Mouse (Mus musculus): ENCODE results near the gene 9530068E07Rik. TPM values are rescaled to one million over a fixed set of nuclear protein-coding genes. Genes with fewer than 3 reads are reported as not detected.

Gene 9530068E07Rik
- polyA plus RNA-seq, 1 experiment from 2014 or later, result 234 TPM

- Histone ChIP-seq H3K9ac (ENCODE audit: low read depth, low read length) (no peak overlapping the region), H3K4me1 (ENCODE audit: control insufficient read depth, insufficient read depth, low read length) (peaks cover 7% of the 10 kb centered on the region)
- ATAC-seq (ENCODE audit: low FRiP score, low TSS enrichment), result no peak
Measured at GRCm38 (mm10) chr11:52369252-52370134, 26.7 kb upstream of the 9530068E07Rik start.

GRCm38 (mm10) chr11:52370135-52370452 lies 26.1 kb upstream of the 9530068E07Rik start:
- Histone ChIP-seq H3K27me3 (ENCODE audit: control insufficient read depth, insufficient read depth, low read length) (no peaks in the 10 kb centered on the region), H3K9ac (ENCODE audit: low read depth, low read length) (no peak overlapping the region), H3K4me3 (ENCODE audit: low read length) (no peak overlapping the region), H3K9me3 (ENCODE audit: control insufficient read depth, low read length) (no peaks in the 10 kb centered on the region), H3K4me2 (replicated peaks; ENCODE audit: low read depth, low read length) (no peak overlapping the region), H3K36me3 (ENCODE audit: control insufficient read depth, insufficient read depth, low read length) (peaks cover 10% of the 10 kb centered on the region), H3K4me1 (ENCODE audit: control insufficient read depth, insufficient read depth, low read length) (peaks cover under 1% of the 10 kb centered on the region), H3K27ac (ENCODE audit: low read depth, low read length) (peak overlapping the region; percentile 21; the same call in 1 of the 2 replicates)
- WGBS, result 95% methylated on average over 2 of the region's 2 CpGs
- no peak for ATAC-seq (ENCODE audit: low FRiP score, low TSS enrichment)

More at GRCm38 (mm10) chr11:52369252-52370134, 26.7 kb upstream of the 9530068E07Rik start:
- Histone ChIP-seq H3K27ac (ENCODE audit: low read depth, low read length) (no peak overlapping the region), H3K27me3 (ENCODE audit: control insufficient read depth, insufficient read depth, low read length) (no peaks in the 10 kb centered on the region), H3K4me2 (replicated peaks; ENCODE audit: low read depth, low read length) (no peak overlapping the region), H3K4me3 (ENCODE audit: low read length) (no peak overlapping the region), H3K36me3 (ENCODE audit: control insufficient read depth, insufficient read depth, low read length) (peaks cover 4% of the 10 kb centered on the region), H3K9me3 (ENCODE audit: control insufficient read depth, low read length) (no peaks in the 10 kb centered on the region)
- WGBS, result 80% methylated on average over 9 of the region's 9 CpGs

- 47% methylated on average over 2 of the region's 2 CpGs for whole genome bisulfite sequencing
- ATAC-seq (ENCODE audit: low FRiP score, low TSS enrichment), result peak; percentile 32; the same call in 1 of the 2 replicates
- H3K9me3 ChIP-seq (ENCODE audit: control insufficient read depth, low read length), result no peaks in the 10 kb centered on the region
Measured at GRCm38 (mm10) chr11:52370538-52370937, 25.7 kb upstream of the 9530068E07Rik start.

GRCm38 (mm10) chr11:52373841-52374240 lies 22.4 kb upstream of the 9530068E07Rik start:
- Histone ChIP-seq H3K4me1 (ENCODE audit: control insufficient read depth, insufficient read depth, low read length) (no peaks in the 10 kb centered on the region), H3K27me3 (ENCODE audit: control insufficient read depth, insufficient read depth, low read length) (no peaks in the 10 kb centered on the region), H3K27ac (ENCODE audit: low read depth, low read length) (no peak overlapping the region), H3K4me2 (replicated peaks; ENCODE audit: low read depth, low read length) (no peak overlapping the region), H3K9ac (ENCODE audit: low read depth, low read length) (no peak overlapping the region), H3K4me3 (ENCODE audit: low read length) (no peak overlapping the region), H3K36me3 (ENCODE audit: control insufficient read depth, insufficient read depth, low read length) (peaks cover 46% of the 10 kb centered on the region), H3K9me3 (ENCODE audit: control insufficient read depth, low read length) (no peaks in the 10 kb centered on the region)
- ATAC-seq (ENCODE audit: low FRiP score, low TSS enrichment), result no peak
- WGBS, result 86% methylated on average over 7 of the region's 7 CpGs

More at GRCm38 (mm10) chr11:52370538-52370937, 25.7 kb upstream of the 9530068E07Rik start:
- H3K4me3 ChIP-seq (ENCODE audit: low read length), result no peak overlapping the region
- H3K27ac ChIP-seq (ENCODE audit: low read depth, low read length), result peak overlapping the region; percentile 21; the same call in 1 of the 2 replicates
- H3K4me1 ChIP-seq (ENCODE audit: control insufficient read depth, insufficient read depth, low read length), result no peaks in the 10 kb centered on the region
- H3K4me2 ChIP-seq (replicated peaks; ENCODE audit: low read depth, low read length), result no peak overlapping the region
- peaks cover 15% of the 10 kb centered on the region for H3K36me3 ChIP-seq (ENCODE audit: control insufficient read depth, insufficient read depth, low read length)
- H3K9ac ChIP-seq (ENCODE audit: low read depth, low read length), result no peak overlapping the region
- H3K27me3 ChIP-seq (ENCODE audit: control insufficient read depth, insufficient read depth, low read length), result no peaks in the 10 kb centered on the region

GRCm38 (mm10) chr11:52374340-52374739 lies 21.9 kb upstream of the 9530068E07Rik start:
- no peaks in the 10 kb centered on the region for H3K4me1 ChIP-seq (ENCODE audit: control insufficient read depth, insufficient read depth, low read length)
- 55% methylated on average over 6 of the region's 6 CpGs for WGBS
- no peak for ATAC-seq (ENCODE audit: low FRiP score, low TSS enrichment)

GRCm38 (mm10) chr11:52377579-52377978 lies 18.6 kb upstream of the 9530068E07Rik start:
- no peaks in the 10 kb centered on the region for H3K9me3 ChIP-seq (ENCODE audit: control insufficient read depth, low read length)
- peaks cover 82% of the 10 kb centered on the region for H3K36me3 ChIP-seq (ENCODE audit: control insufficient read depth, insufficient read depth, low read length)
- 96% methylated on average over 4 of the region's 4 CpGs for WGBS
- no peaks in the 10 kb centered on the region for H3K4me1 ChIP-seq (ENCODE audit: control insufficient read depth, insufficient read depth, low read length)
- no peak overlapping the region for H3K9ac ChIP-seq (ENCODE audit: low read depth, low read length)
- H3K4me3 ChIP-seq (ENCODE audit: low read length), result no peak overlapping the region
- ATAC-seq (ENCODE audit: low FRiP score, low TSS enrichment), result no peak
- H3K27ac ChIP-seq (ENCODE audit: low read depth, low read length), result no peak overlapping the region
- no peaks in the 10 kb centered on the region for H3K27me3 ChIP-seq (ENCODE audit: control insufficient read depth, insufficient read depth, low read length)
- H3K4me2 ChIP-seq (replicated peaks; ENCODE audit: low read depth, low read length), result no peak overlapping the region

More at GRCm38 (mm10) chr11:52374340-52374739, 21.9 kb upstream of the 9530068E07Rik start:
- H3K4me2 ChIP-seq (replicated peaks; ENCODE audit: low read depth, low read length), result no peak overlapping the region
- no peaks in the 10 kb centered on the region for H3K27me3 ChIP-seq (ENCODE audit: control insufficient read depth, insufficient read depth, low read length)
- H3K4me3 ChIP-seq (ENCODE audit: low read length), result no peak overlapping the region
- no peak overlapping the region for H3K27ac ChIP-seq (ENCODE audit: low read depth, low read length)
- no peaks in the 10 kb centered on the region for H3K9me3 ChIP-seq (ENCODE audit: control insufficient read depth, low read length)
- no peak overlapping the region for H3K9ac ChIP-seq (ENCODE audit: low read depth, low read length)
- peaks cover 51% of the 10 kb centered on the region for H3K36me3 ChIP-seq (ENCODE audit: control insufficient read depth, insufficient read depth, low read length)

GRCm38 (mm10) chr11:52379241-52379640 lies 17.0 kb upstream of the 9530068E07Rik start:
- H3K9me3 ChIP-seq (ENCODE audit: control insufficient read depth, low read length), result no peaks in the 10 kb centered on the region
- no peak overlapping the region for H3K4me3 ChIP-seq (ENCODE audit: low read length)
- H3K9ac ChIP-seq (ENCODE audit: low read depth, low read length), result no peak overlapping the region
- WGBS, result 86% methylated on average over 3 of the region's 3 CpGs
- no peak overlapping the region for H3K4me2 ChIP-seq (replicated peaks; ENCODE audit: low read depth, low read length)
- H3K27me3 ChIP-seq (ENCODE audit: control insufficient read depth, insufficient read depth, low read length), result no peaks in the 10 kb centered on the region
- no peak for ATAC-seq (ENCODE audit: low FRiP score, low TSS enrichment)
- H3K36me3 ChIP-seq (ENCODE audit: control insufficient read depth, insufficient read depth, low read length), result peaks cover 97% of the 10 kb centered on the region
- H3K27ac ChIP-seq (ENCODE audit: low read depth, low read length), result no peak overlapping the region
- no peaks in the 10 kb centered on the region for H3K4me1 ChIP-seq (ENCODE audit: control insufficient read depth, insufficient read depth, low read length)

- 91% methylated on average over 14 of the region's 14 CpGs for WGBS
- no peak overlapping the region for H3K4me3 ChIP-seq (ENCODE audit: low read length)
- peaks cover 97% of the 10 kb centered on the region for H3K36me3 ChIP-seq (ENCODE audit: control insufficient read depth, insufficient read depth, low read length)
- no peak overlapping the region for H3K9ac ChIP-seq (ENCODE audit: low read depth, low read length)
- no peaks in the 10 kb centered on the region for H3K4me1 ChIP-seq (ENCODE audit: control insufficient read depth, insufficient read depth, low read length)
- no peak overlapping the region for H3K4me2 ChIP-seq (replicated peaks; ENCODE audit: low read depth, low read length)
- H3K27ac ChIP-seq (ENCODE audit: low read depth, low read length), result no peak overlapping the region
- H3K9me3 ChIP-seq (ENCODE audit: control insufficient read depth, low read length), result no peaks in the 10 kb centered on the region
- ATAC-seq (ENCODE audit: low FRiP score, low TSS enrichment), result no peak
- H3K27me3 ChIP-seq (ENCODE audit: control insufficient read depth, insufficient read depth, low read length), result no peaks in the 10 kb centered on the region
Measured at GRCm38 (mm10) chr11:52383741-52384140, 12.5 kb upstream of the 9530068E07Rik start.

- H3K9me3 ChIP-seq (ENCODE audit: control insufficient read depth, low read length), result no peaks in the 10 kb centered on the region
- WGBS, result 61% methylated on average over 3 of the region's 3 CpGs
- H3K9ac ChIP-seq (ENCODE audit: low read depth, low read length), result no peak overlapping the region
- peaks cover 96% of the 10 kb centered on the region for H3K36me3 ChIP-seq (ENCODE audit: control insufficient read depth, insufficient read depth, low read length)
- ATAC-seq (ENCODE audit: low FRiP score, low TSS enrichment), result no peak
- no peak overlapping the region for H3K4me3 ChIP-seq (ENCODE audit: low read length)
- no peaks in the 10 kb centered on the region for H3K27me3 ChIP-seq (ENCODE audit: control insufficient read depth, insufficient read depth, low read length)
- H3K27ac ChIP-seq (ENCODE audit: low read depth, low read length), result no peak overlapping the region
- no peak overlapping the region for H3K4me2 ChIP-seq (replicated peaks; ENCODE audit: low read depth, low read length)
- H3K4me1 ChIP-seq (ENCODE audit: control insufficient read depth, insufficient read depth, low read length), result no peaks in the 10 kb centered on the region
Measured at GRCm38 (mm10) chr11:52384667-52385066, 11.6 kb upstream of the 9530068E07Rik start.
